ENCODE assay signal across 7 mouse cellular contexts in the genomic region with DNA sequence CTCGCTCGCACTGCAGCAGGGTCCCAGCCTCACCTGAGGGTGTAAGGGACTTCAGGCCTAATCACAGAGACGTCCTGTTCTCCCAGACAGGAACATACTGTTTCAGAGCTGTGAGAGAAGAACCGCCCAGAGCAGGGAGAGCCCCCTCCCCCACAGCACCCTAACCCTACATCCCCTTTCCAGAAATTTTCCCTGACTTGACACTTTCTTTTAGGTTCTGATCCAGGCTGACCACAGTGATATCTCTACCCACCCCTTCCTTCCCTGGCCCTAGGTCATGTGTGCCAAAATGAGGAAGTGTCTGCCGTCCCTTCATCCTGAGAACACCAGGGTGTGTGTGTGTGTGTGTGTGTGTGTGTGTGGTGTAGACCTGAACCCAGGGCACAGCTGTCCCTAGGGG. TPM values are rescaled to one million over a fixed set of nuclear protein-coding genes. Genes with fewer than 3 reads are reported as not detected.
DNase-seq lines count a peak whose midpoint lies in the region; ATAC-seq lines count a peak whose summit lies in the region.

A gene (minus strand): TSS at position 255 of the 400 bp plus-strand sequence.

- WGBS in neural tube, embryonic 11.5 days: 65% methylated on average over 5 of the region's 5 CpGs
- WGBS in embryonic facial prominence, embryonic 15.5 days: 49% methylated on average over 5 of the region's 5 CpGs
- WGBS in stomach, embryonic 16.5 days: 57% methylated on average over 5 of the region's 5 CpGs

- no peak within 1 kb of the TSS for H3K9ac ChIP-seq in neural tube, embryonic 11.5 days (ENCODE audit: low read length)
- no peak within 1 kb of the TSS for H3K9ac ChIP-seq in embryonic facial prominence, embryonic 15.5 days
- no peak within 1 kb of the TSS for H3K9ac ChIP-seq in stomach, embryonic 16.5 days (ENCODE audit: low read length)

- no peaks in the 10 kb centered on the region for H3K4me1 ChIP-seq in neural tube, embryonic 11.5 days (ENCODE audit: control insufficient read depth, insufficient read depth, low read length)
- H3K4me1 ChIP-seq in embryonic facial prominence, embryonic 15.5 days: peaks cover 4% of the 10 kb centered on the region; the same call in 1 of the 2 replicates
- 0 out of 2 replicates have a peak, but pooled peaks cover 3% of the 10 kb centered on the region for H3K4me1 ChIP-seq in stomach, embryonic 16.5 days (ENCODE audit: control insufficient read depth, insufficient read depth, low read length)

- intact Hi-C loops in left cerebral cortex, postnatal 4 days (cut with DNase I): loop anchor here (5.0 to 10.0 kb wide), 2 partner anchors 84 to 412 kb away; no protein-coding TSS in a partner anchor

- H3K4me2 ChIP-seq in neural tube, embryonic 11.5 days (ENCODE audit: low read depth): no peak within 1 kb of the TSS
- no peak within 1 kb of the TSS for H3K4me2 ChIP-seq in embryonic facial prominence, embryonic 15.5 days (replicated peaks)
- no peak within 1 kb of the TSS for H3K4me2 ChIP-seq in stomach, embryonic 16.5 days (ENCODE audit: low read depth, low read length)

- peaks cover 10% of the 10 kb centered on the region for H3K27me3 ChIP-seq in neural tube, embryonic 11.5 days (ENCODE audit: control insufficient read depth, insufficient read depth, low read length)
- H3K27me3 ChIP-seq in embryonic facial prominence, embryonic 15.5 days: peaks cover 59% of the 10 kb centered on the region
- peaks cover 3% of the 10 kb centered on the region; the same call in 1 of the 2 replicates for H3K27me3 ChIP-seq in stomach, embryonic 16.5 days (ENCODE audit: control insufficient read depth, insufficient read depth, low read length)

- no peak for DNase-seq in neural tube, embryonic 11.5 days (ENCODE audit: low spot score)
- no peak for DNase-seq in neural tube, embryonic 10.5 days (ENCODE audit: extremely low spot score, low spot score)
- no peak for DNase-seq in left cerebral cortex, postnatal 4 days
- DNase-seq in B cell, adult 2 months: no peak

- H3K9me3 ChIP-seq in neural tube, embryonic 11.5 days (ENCODE audit: control insufficient read depth, low read length): no peaks in the 10 kb centered on the region
- no peaks in the 10 kb centered on the region for H3K9me3 ChIP-seq in embryonic facial prominence, embryonic 15.5 days (replicated peaks)
- H3K9me3 ChIP-seq in stomach, embryonic 16.5 days (replicated peaks; ENCODE audit: control insufficient read depth, low read length): no peaks in the 10 kb centered on the region

- no peak for ATAC-seq in neural tube, embryonic 11.5 days (ENCODE audit: insufficient read depth, low FRiP score, low TSS enrichment)
- ATAC-seq in embryonic facial prominence, embryonic 15.5 days (ENCODE audit: insufficient number of reproducible peaks, low FRiP score, low TSS enrichment, low read depth): no peak
- peak; percentile 29 to 37; a peak in 2 of 4 replicates for ATAC-seq in hematopoietic stem cell, adult 5-6 weeks (replicated peaks in 1 of 2; ENCODE audit: insufficient read depth in 1 of 2, low FRiP score in 2 of 2, low TSS enrichment in 1 of 2, low read depth in 1 of 2, poor library complexity in 2 of 2, severe bottlenecking in 2 of 2)
- ATAC-seq in stomach, embryonic 16.5 days (ENCODE audit: insufficient read depth, low FRiP score): no peak

- no peaks in the 10 kb centered on the region for H3K36me3 ChIP-seq in neural tube, embryonic 11.5 days (ENCODE audit: control insufficient read depth, insufficient read depth, low read length)
- no peaks in the 10 kb centered on the region for H3K36me3 ChIP-seq in embryonic facial prominence, embryonic 15.5 days
- no peaks in the 10 kb centered on the region for H3K36me3 ChIP-seq in stomach, embryonic 16.5 days (ENCODE audit: control insufficient read depth, insufficient read depth, low read length)

- no peak within 1 kb of the TSS for H3K27ac ChIP-seq in neural tube, embryonic 11.5 days (ENCODE audit: low read depth, low read length)
- H3K27ac ChIP-seq in embryonic facial prominence, embryonic 15.5 days (replicated peaks): no peak within 1 kb of the TSS
- no peak within 1 kb of the TSS for H3K27ac ChIP-seq in stomach, embryonic 16.5 days (ENCODE audit: low read length)

- H3K4me3 ChIP-seq in neural tube, embryonic 11.5 days (ENCODE audit: low read depth, low read length): no peak within 1 kb of the TSS
- H3K4me3 ChIP-seq in embryonic facial prominence, embryonic 15.5 days (replicated peaks): no peak within 1 kb of the TSS
- peak within 1 kb of the TSS; percentile 3; the same call in 1 of the 2 replicates for H3K4me3 ChIP-seq in stomach, embryonic 16.5 days (replicated peaks; ENCODE audit: low read length)

RNA-seq across cellular contexts. Expression of the gene that starts here (rescaled TPM):
- polyA plus RNA-seq in neural tube, embryonic 11.5 days (2014; fragmentation: Nextera tagmentation; extraction: Ambion mirVana): 12.3 and 13.3 TPM in 2 replicates
- polyA plus RNA-seq in embryonic facial prominence, embryonic 15.5 days (2015; fragmentation: Nextera tagmentation; extraction: Ambion mirVana): 44.1 and 46.0 TPM in 2 replicates
- total RNA-seq in hematopoietic stem cell, adult 5-6 weeks (2017): 1.3 and 1.4 TPM in 2 replicates
- total RNA-seq in left cerebral cortex, postnatal 4 days (2021): 10 to 100 TPM; 11.3 to 14.8 TPM
- 28.4 and 29.3 TPM in 2 replicates for polyA plus RNA-seq in stomach, embryonic 16.5 days (2015; fragmentation: Nextera tagmentation; extraction: Ambion mirVana)

Comparison
In these comparisons a context has a peak if more than half of its experiments do, and no peak if none do; other contexts are left out.
1. ATAC-seq: peak in hematopoietic stem cell, adult 5-6 weeks (2 of 2); none in neural tube, embryonic 11.5 days (single experiment), embryonic facial prominence, embryonic 15.5 days (single experiment) and stomach, embryonic 16.5 days (single experiment).